Mouse (Mus musculus): ENCODE data around the gene Olfr1449. TPM values are rescaled to one million over a fixed set of nuclear protein-coding genes. Genes with fewer than 3 reads are reported as not detected.
"Not testable (repeated sequence)": the region's sequence is repeated elsewhere in the genome, so short reads cannot be mapped to it uniquely, and the experiment has no call there.

Olfr1449 gene
- total RNA-seq (2021), result not detected

GRCm38 (mm10) chr19:12930540-12930939 is at the start of gene Olfr1449:
Gene Olfr1449, plus strand, starts transcription at chr19:12930840.
- DNase-seq (ENCODE audit: extremely low spot score in 1 of 2, low spot score in 1 of 2), result no peak

GRCm38 (mm10) chr19:12883555-12883954 is 47.1 kb upstream of the Olfr1449 start, which contains the start of gene Olfr1445:
Gene Olfr1445, plus strand, starts transcription at chr19:12883855.
- DNase-seq (ENCODE audit: extremely low spot score in 1 of 2, low spot score in 1 of 2), result no peak

- no peak for DNase-seq (ENCODE audit: extremely low spot score in 1 of 2, low spot score in 1 of 2)
Observed at GRCm38 (mm10) chr19:12893424-12893823, 37.2 kb upstream of the Olfr1449 start, which contains the start of gene Olfr1446. Gene Olfr1446, minus strand, starts transcription at chr19:12893524.

GRCm38 (mm10) chr19:12903643-12904042 is 27.0 kb upstream of the Olfr1449 start, which contains the start of gene Olfr1447:
Gene Olfr1447, minus strand, starts transcription at chr19:12903743.
- no peak for DNase-seq (ENCODE audit: extremely low spot score in 1 of 2, low spot score in 1 of 2)

GRCm38 (mm10) chr19:12924319-12924718 is 6.3 kb upstream of the Olfr1449 start, which contains the start of gene Olfr1448:
Gene Olfr1448, minus strand, starts transcription at chr19:12924419.
- DNase-seq (ENCODE audit: extremely low spot score in 1 of 2, low spot score in 1 of 2), result no peak

- DNase-seq (ENCODE audit: extremely low spot score in 1 of 2, low spot score in 1 of 2), result no peak
Observed at GRCm38 (mm10) chr19:12949958-12950357, 19.3 kb downstream of the Olfr1449 start, which contains the start of gene Olfr1450. Gene Olfr1450, plus strand, starts transcription at chr19:12950258.

GRCm38 (mm10) chr19:12970082-12970481 is 39.4 kb downstream of the Olfr1449 start:
- DNase-seq (ENCODE audit: extremely low spot score in 1 of 2, low spot score in 1 of 2), result not testable (repeated sequence)

Other genes starting within 250 kb of the Olfr1449 start
- gene Keg1, start 235.1 kb upstream of the Olfr1449 start, total RNA-seq (2021), result not detected
- gene Cntf, start 165.2 kb upstream of the Olfr1449 start, total RNA-seq (2021), result 1 to 10 TPM; 2.7 to 3.6 TPM
- gene Zfp91, start 134.7 kb upstream of the Olfr1449 start, total RNA-seq (2021), result 100 to 1,000 TPM in 1 of 2 experiments, 10 to 100 TPM in 1; 92.1 to 101 TPM
- 1 to 10 TPM; 1.6 to 2.2 TPM for gene Lpxn, start 134.6 kb upstream of the Olfr1449 start, total RNA-seq (2021)
- not detected for gene Gm5244, start 84.2 kb upstream of the Olfr1449 start, total RNA-seq (2021)
- gene Olfr1444, start 73.6 kb upstream of the Olfr1449 start, total RNA-seq (2021), result not detected
- gene Olfr1445, start 47.0 kb upstream of the Olfr1449 start, total RNA-seq (2021), result not detected
- gene Olfr1446, start 37.3 kb upstream of the Olfr1449 start, total RNA-seq (2021), result not detected
- not detected for gene Olfr1447, start 27.1 kb upstream of the Olfr1449 start, total RNA-seq (2021)
- gene Olfr1448, start 6.4 kb upstream of the Olfr1449 start, total RNA-seq (2021), result not detected
- not detected for gene Olfr1450, start 19.4 kb downstream of the Olfr1449 start, total RNA-seq (2021)
- not detected for gene Olfr1451, start 64.2 kb downstream of the Olfr1449 start, total RNA-seq (2021)
- gene Olfr1453, start 97.5 kb downstream of the Olfr1449 start, total RNA-seq (2021), result not detected
- gene Olfr1454, start 129.8 kb downstream of the Olfr1449 start, total RNA-seq (2021), result not detected
- not detected for gene Olfr1457, start 167.1 kb downstream of the Olfr1449 start, total RNA-seq (2021)
- gene Olfr1458, start 175.9 kb downstream of the Olfr1449 start, total RNA-seq (2021), result not detected
- under 1 TPM; 0.17 to 0.19 TPM for gene Olfr1459, start 218.7 kb downstream of the Olfr1449 start, total RNA-seq (2021)
- not detected for gene Olfr1461, start 232.2 kb downstream of the Olfr1449 start, total RNA-seq (2021)